Mouse (Mus musculus): ENCODE measurements around the gene H3f3b.
"Not testable (repeated sequence)": the region's sequence is repeated elsewhere in the genome, so short reads cannot be mapped to it uniquely, and the experiment has no call there.

H3f3b gene

GRCm38 (mm10) chr11:116045173-116045572, 17.4 kb upstream of the H3f3b start:
- DNase-seq (ENCODE audit: low spot score) = no peak

GRCm38 (mm10) chr11:116043286-116043685, 15.5 kb upstream of the H3f3b start:
- DNase-seq (ENCODE audit: low spot score) = no peak

- DNase-seq (ENCODE audit: low spot score) = no peak
Observed at GRCm38 (mm10) chr11:116042372-116043138, 14.8 kb upstream of the H3f3b start.

GRCm38 (mm10) chr11:116041833-116042232, 14.1 kb upstream of the H3f3b start:
- DNase-seq (ENCODE audit: low spot score) = no peak

GRCm38 (mm10) chr11:116040593-116040992, 12.8 kb upstream of the H3f3b start:
- no peak for DNase-seq (ENCODE audit: low spot score)

- no peak for DNase-seq (ENCODE audit: low spot score)
Observed at GRCm38 (mm10) chr11:116037826-116038225, 10.1 kb upstream of the H3f3b start.

GRCm38 (mm10) chr11:116036671-116037070, 8.9 kb upstream of the H3f3b start:
- no peak for DNase-seq (ENCODE audit: low spot score)

- DNase-seq (ENCODE audit: low spot score) = no peak
Observed at GRCm38 (mm10) chr11:116034584-116034983, 6.8 kb upstream of the H3f3b start.

GRCm38 (mm10) chr11:116030898-116031845, 3.4 kb upstream of the H3f3b start:
- DNase-seq (ENCODE audit: low spot score) = no peak

- peak; percentile 87 for DNase-seq (ENCODE audit: low spot score)
Observed at GRCm38 (mm10) chr11:116030088-116030897, 2.5 kb upstream of the H3f3b start, which contains the start of gene Unk. TSS of gene Unk (plus strand) at chr11:116030322.

GRCm38 (mm10) chr11:116029086-116029865, 1.5 kb upstream of the H3f3b start:
- DNase-seq (ENCODE audit: low spot score) = no peak

GRCm38 (mm10) chr11:116028177-116028865, 559 bp upstream of the H3f3b start:
- no peak for DNase-seq (ENCODE audit: low spot score)

GRCm38 (mm10) chr11:116025056-116025845, 2.5 kb downstream of the H3f3b start:
- DNase-seq (ENCODE audit: low spot score) = no peak

- DNase-seq (ENCODE audit: low spot score) = peak; percentile 84
Observed at GRCm38 (mm10) chr11:116024356-116024808, 3.4 kb downstream of the H3f3b start.

- peak; percentile 56 for DNase-seq (ENCODE audit: low spot score)
Observed at GRCm38 (mm10) chr11:116023771-116024355, 3.9 kb downstream of the H3f3b start.

GRCm38 (mm10) chr11:116023074-116023770, 4.5 kb downstream of the H3f3b start:
- DNase-seq (ENCODE audit: low spot score) = not testable (repeated sequence)

GRCm38 (mm10) chr11:116022256-116022780, 5.4 kb downstream of the H3f3b start:
- DNase-seq (ENCODE audit: low spot score) = no peak

Data from urinary bladder, postnatal 10 days (tissue).